Mouse (Mus musculus): Measurements from ENCODE around the gene Olfr1434.

DNA sequence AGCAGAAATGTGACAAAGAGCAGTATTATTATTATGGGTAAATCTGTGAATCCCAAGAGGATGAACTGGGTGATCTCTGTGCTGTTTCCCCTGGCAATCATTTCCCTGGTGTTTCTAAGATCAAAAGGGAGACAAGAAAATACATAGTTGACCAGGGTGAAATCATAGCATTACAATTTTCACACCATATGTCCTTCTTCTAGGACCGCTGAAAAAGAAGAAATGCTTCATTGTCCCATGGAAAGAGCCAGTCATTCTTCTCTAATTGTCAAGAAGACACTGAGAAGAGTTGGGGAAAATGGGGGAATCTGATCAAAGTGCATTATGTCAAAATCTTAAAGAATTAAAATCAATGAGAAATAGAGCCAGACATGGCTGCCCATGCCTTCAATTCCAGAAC is 38.1 kb upstream of the Olfr1434 start, which contains the start of gene Olfr262:
- no peak for TF ChIP-seq GATA1 (IDR thresholded peaks at IDR 0.05; ENCODE audit: low read length)
- no peak for TF ChIP-seq TAL1 (IDR thresholded peaks at IDR 0.05; ENCODE audit: low read length)

All from erythroblast, embryonic 14.5 days (primary cell).